13 mouse cellular contexts compared by ENCODE assay signal in genomic region chr14:74529368-74529951, GRCm38 (mm10).
DNase-seq lines count a peak whose midpoint lies in the region.
"Had no signal": no experiment of that assay in that cellular context is flagged by ENCODE, and none has a peak within 500 bp of the region (broad histone marks: within the 10 kb centered on the region; RNA-seq: fewer than 3 reads in every experiment).

No protein-coding gene starts in this region.

- DNase-seq in cerebellum, postnatal 10 days, result peak; percentile 41 to 55
- no peak for DNase-seq in cerebellum, adult 9-10 months
- DNase-seq in left cerebral cortex, postnatal 4 days, result peak; percentile 10
- DNase-seq in left cerebral cortex, postnatal 36 days (ENCODE audit: low spot score in 2 of 2), result no peak
- DNase-seq in layer of hippocampus, adult 9-11 months, result peak; percentile 42
- peak; percentile 22 for DNase-seq in telencephalon, adult 2 months (ENCODE audit: low read depth, low spot score)
- DNase-seq in frontal cortex, adult 2 months (ENCODE audit: extremely low spot score in 1 of 2, low spot score in 1 of 2), result no peak
- no peak for DNase-seq in lung, adult 18-20 months
- DNase-seq: adrenal gland, postnatal 14 days; gastrocnemius, postnatal 14 days; heart, postnatal 14 days; kidney, adult 9 months; thymus, adult 2 months had no signal

- intact Hi-C loops in left cerebral cortex, postnatal 4 days (cut with DNase I), result no loop called here
- intact Hi-C loops in left cerebral cortex, postnatal 36 days (cut with DNase I), result no loop called here

Comparison
In these comparisons a context has a peak if more than half of its experiments do, and no peak if none do; other contexts are left out.
1. DNase-seq: peak in cerebellum, postnatal 10 days (2 of 2), left cerebral cortex, postnatal 4 days (single experiment), layer of hippocampus, adult 9-11 months (single experiment) and telencephalon, adult 2 months (single experiment); none in cerebellum, adult 9-10 months (single experiment), left cerebral cortex, postnatal 36 days (0 of 2), frontal cortex, adult 2 months (0 of 2) and lung, adult 18-20 months (0 of 2).